Mouse (Mus musculus) c-Kit-positive CD71-positive TER-119-negative erythroid progenitor cells, embryonic 14.5 days (primary cell): ENCODE results near the gene Nup210.

Experiments
- DNase-seq: peaks from one replicate; pipeline ENCODE4 v3.0.0-alpha.2; 2013; ENCODE audit warnings: low read depth

The Nup210 gene

GRCm38 (mm10) chr6:91020810-91021209 lies 95.8 kb downstream of the Nup210 start:
- DNase-seq = no peak

GRCm38 (mm10) chr6:91016600-91017230 lies 99.9 kb downstream of the Nup210 start:
- DNase-seq = no peak

- no peak for DNase-seq
Observed at GRCm38 (mm10) chr6:91014198-91014958, 102.3 kb downstream of the Nup210 start.

- DNase-seq = no peak
Observed at GRCm38 (mm10) chr6:91012458-91012857, 104.2 kb downstream of the Nup210 start.

GRCm38 (mm10) chr6:91011568-91011967 lies 105.1 kb downstream of the Nup210 start:
- DNase-seq = no peak

GRCm38 (mm10) chr6:91008284-91008830 lies 108.3 kb downstream of the Nup210 start:
- no peak for DNase-seq

- no peak for DNase-seq
Observed at GRCm38 (mm10) chr6:91007207-91007606, 109.4 kb downstream of the Nup210 start.

- DNase-seq = no peak
Observed at GRCm38 (mm10) chr6:91004157-91004556, 112.5 kb downstream of the Nup210 start.

GRCm38 (mm10) chr6:91003310-91003995 lies 113.2 kb downstream of the Nup210 start:
- DNase-seq = no peak

- DNase-seq = no peak
Observed at GRCm38 (mm10) chr6:91001566-91001965, 115.1 kb downstream of the Nup210 start.

GRCm38 (mm10) chr6:91000819-91001525 lies 115.7 kb downstream of the Nup210 start:
- DNase-seq = no peak

GRCm38 (mm10) chr6:90999176-90999575 lies 117.5 kb downstream of the Nup210 start:
- DNase-seq = no peak

GRCm38 (mm10) chr6:90997025-90997424 lies 119.6 kb downstream of the Nup210 start:
- DNase-seq = no peak

- no peak for DNase-seq
Observed at GRCm38 (mm10) chr6:90996181-90996580, 120.4 kb downstream of the Nup210 start.

GRCm38 (mm10) chr6:90988648-90989317 lies 127.8 kb downstream of the Nup210 start, which contains the start of gene Iqsec1:
Iqsec1 (minus strand) TSS chr6:90988685.
- DNase-seq = peak; percentile 98

GRCm38 (mm10) chr6:90988299-90988625 lies 128.4 kb downstream of the Nup210 start:
- DNase-seq = no peak

GRCm38 (mm10) chr6:90987561-90988298 lies 128.9 kb downstream of the Nup210 start:
- DNase-seq = no peak

- DNase-seq = no peak
Observed at GRCm38 (mm10) chr6:90984101-90984500, 132.5 kb downstream of the Nup210 start.

GRCm38 (mm10) chr6:90974279-90974678 lies 142.3 kb downstream of the Nup210 start:
- DNase-seq = no peak

- no peak for DNase-seq
Observed at GRCm38 (mm10) chr6:90969341-90969871, 147.2 kb downstream of the Nup210 start.
